Mouse (Mus musculus) liver, embryonic 11.5 days (tissue): ENCODE measurements around the gene Whrn. TPM values are rescaled to one million over a fixed set of nuclear protein-coding genes. Genes with fewer than 3 reads are reported as not detected.

Source experiments
- ATAC-seq: fragments of 200-750 bp; cut with Nextera tagmentation; replicated peaks from 2 replicates; pipeline ENCODE4 v1.8.0; 2017; ENCODE audit warnings: moderate number of reproducible peaks, mild to moderate bottlenecking, moderate TSS enrichment, moderate library complexity; ENCODE audit not compliant: low FRiP score
- DNase-seq: peaks from one replicate; pipeline ENCODE4 v3.0.0-alpha.2; 2017; ENCODE audit warnings: low spot score
- H3K27ac ChIP-seq: fragments of 300-500 bp; sonication (generic); 2 replicates; pipeline ENCODE4 v1.5.1; 2014; ENCODE audit warnings: mild to moderate bottlenecking, low read depth, low read length, control low read depth
- H3K27me3 ChIP-seq: fragments of 300-500 bp; sonication (generic); replicated peaks from 2 replicates; pipeline ENCODE4 v1.6.1; 2014; ENCODE audit warnings: low read length, mixed read lengths; ENCODE audit not compliant: control insufficient read depth, insufficient read depth
- H3K36me3 ChIP-seq: fragments of 300-500 bp; sonication (generic); 2 replicates; pipeline ENCODE4 v1.6.1; 2014; ENCODE audit warnings: mild to moderate bottlenecking, low read length, moderate library complexity, mixed read lengths; ENCODE audit not compliant: control insufficient read depth, insufficient read depth
- H3K4me1 ChIP-seq: fragments of 300-500 bp; sonication (generic); replicated peaks from 2 replicates; pipeline ENCODE4 v1.6.1; 2014; ENCODE audit warnings: low read length, mixed read lengths; ENCODE audit not compliant: control insufficient read depth, insufficient read depth
- H3K4me2 ChIP-seq: fragments of 300-500 bp; sonication (generic); 2 replicates; pipeline ENCODE4 v1.6.1; 2014; ENCODE audit warnings: mild to moderate bottlenecking, control low read depth, moderate library complexity
- H3K4me3 ChIP-seq: fragments of 300-500 bp; sonication (generic); 2 replicates; pipeline ENCODE4 v1.5.1; 2014; ENCODE audit warnings: low read depth, low read length, control low read depth
- H3K9ac ChIP-seq: fragments of 300-500 bp; sonication (generic); 2 replicates; pipeline ENCODE4 v1.6.1; 2014; ENCODE audit warnings: low read depth, low read length, control low read depth
- H3K9me3 ChIP-seq: fragments of 300-500 bp; sonication (generic); 2 replicates; pipeline ENCODE4 v1.6.1; 2016; ENCODE audit warnings: low read length, inconsistent platforms, mixed read lengths; ENCODE audit not compliant: control insufficient read depth
- WGBS: fragments of 180-500 bp; shearing (Covaris S2); extraction: QIAGEN DNeasy Blood & Tissue Kit; methylation state at CpG from one replicate; pipeline ENCODE4 v1.1.7; 2014; 5-methylcytosine and 5-hydroxymethylcytosine counted together
- polyA plus RNA-seq: library from polyadenylated mRNA; unstranded; fragments of >200 nt; fragmentation: Nextera tagmentation; extraction: Ambion mirVana; gene quantifications from 2 replicates; pipeline ENCODE4 v1.2.1, GENCODE M21; 2014

Whrn gene
- polyA plus RNA-seq, 1 experiment from 2014 or later, result 2.4 TPM

- Histone ChIP-seq H3K9ac (no peak overlapping the region), H3K4me3 (no peak overlapping the region), H3K4me1 (no peaks in the 10 kb centered on the region), H3K9me3 (no peaks in the 10 kb centered on the region), H3K27ac (no peak overlapping the region), H3K27me3 (no peaks in the 10 kb centered on the region), H3K4me2 (no peak overlapping the region), H3K36me3 (no peaks in the 10 kb centered on the region)
- WGBS, result 30% methylated on average over 2 of the region's 2 CpGs
- DNase-seq (no peak), ATAC-seq (no peak)
These were observed 21.4 kb downstream of the Whrn start for GRCm38 (mm10) chr4:63474439-63474838.

DNA sequence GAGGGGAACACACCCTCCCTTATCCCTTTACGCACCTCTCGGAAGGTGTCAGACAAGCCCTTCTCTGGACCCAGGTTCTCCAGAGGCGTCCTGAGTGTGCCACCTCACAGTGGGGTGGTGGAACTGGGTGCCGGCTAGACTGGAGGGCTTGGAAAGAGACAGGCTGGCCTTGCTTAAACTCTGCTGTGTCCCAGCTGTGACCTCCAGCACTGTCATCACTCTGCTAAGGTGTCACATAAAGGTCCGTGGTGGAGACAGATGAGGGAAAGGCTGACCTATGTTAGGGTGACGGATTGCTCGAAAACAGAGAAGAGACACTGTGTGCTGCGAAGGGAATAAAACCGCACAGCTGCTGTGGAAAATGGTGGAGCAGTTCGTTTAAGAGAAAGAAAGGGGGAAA lies 28.5 kb downstream of the Whrn start:
- ATAC-seq, result no peak

GRCm38 (mm10) chr4:63466192-63466591 lies 29.6 kb downstream of the Whrn start:
- ATAC-seq (no peak), DNase-seq (no peak)
- H3K9ac ChIP-seq, result no peak overlapping the region
- no peak overlapping the region for H3K27ac ChIP-seq
- no peak overlapping the region for H3K4me3 ChIP-seq
- 81% methylated on average over 6 of the region's 6 CpGs for WGBS
- no peaks in the 10 kb centered on the region for H3K9me3 ChIP-seq
- H3K27me3 ChIP-seq, result no peaks in the 10 kb centered on the region
- no peaks in the 10 kb centered on the region for H3K36me3 ChIP-seq
- peaks cover 3% of the 10 kb centered on the region; the same call in 1 of the 2 replicates for H3K4me1 ChIP-seq
- H3K4me2 ChIP-seq, result no peak overlapping the region

More for the DNA sequence above, 28.5 kb downstream of the Whrn start:
- Histone ChIP-seq H3K4me2 (no peak overlapping the region), H3K9me3 (no peaks in the 10 kb centered on the region), H3K4me3 (no peak overlapping the region), H3K27me3 (no peaks in the 10 kb centered on the region), H3K27ac (no peak overlapping the region), H3K9ac (no peak overlapping the region), H3K36me3 (no peaks in the 10 kb centered on the region), H3K4me1 (peaks cover 3% of the 10 kb centered on the region; the same call in 1 of the 2 replicates)
- 54% methylated on average over 8 of the region's 10 CpGs for WGBS
- DNase-seq, result no peak

DNA sequence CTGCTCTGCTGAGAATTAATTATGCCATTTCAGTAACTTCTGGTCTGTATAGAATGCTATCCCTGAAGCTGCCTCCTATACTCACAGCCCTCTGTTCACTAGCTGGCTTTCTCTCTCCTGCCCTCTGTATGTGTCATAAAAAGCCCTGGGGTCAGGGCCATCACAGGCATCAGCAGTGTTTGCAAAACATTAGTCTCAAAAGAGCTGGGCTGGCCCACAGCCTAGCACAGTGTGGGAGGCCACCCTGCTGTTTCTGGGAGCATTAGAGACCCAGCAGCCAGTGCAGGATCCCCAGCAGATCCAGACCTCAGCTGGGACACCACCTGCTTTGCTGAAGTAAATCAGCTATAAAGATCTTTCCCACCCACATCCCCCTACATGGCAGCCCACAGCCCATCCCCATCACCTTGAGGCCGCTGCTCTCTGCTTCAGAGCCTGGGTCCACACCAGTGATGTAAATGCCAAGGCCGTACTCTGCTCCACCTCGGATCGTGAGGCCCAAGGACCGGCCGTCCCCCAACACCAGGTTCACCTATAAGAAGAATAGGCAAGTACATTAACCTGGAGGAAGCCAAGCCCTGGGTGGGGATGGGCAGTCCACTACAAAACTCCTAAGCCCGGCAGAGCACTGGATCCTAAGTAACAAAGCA lies 34.8 kb downstream of the Whrn start:
- no peak for ATAC-seq
- no peak for DNase-seq
- WGBS, result 76% methylated on average over 7 of the region's 7 CpGs
- Histone ChIP-seq H3K4me3 (no peak overlapping the region), H3K36me3 (no peaks in the 10 kb centered on the region), H3K4me1 (no peaks in the 10 kb centered on the region), H3K27me3 (no peaks in the 10 kb centered on the region), H3K9ac (no peak overlapping the region), H3K27ac (no peak overlapping the region), H3K9me3 (no peaks in the 10 kb centered on the region), H3K4me2 (no peak overlapping the region)

- Histone ChIP-seq H3K9ac (no peak overlapping the region), H3K27ac (no peak overlapping the region), H3K4me1 (no peaks in the 10 kb centered on the region), H3K36me3 (no peaks in the 10 kb centered on the region), H3K4me3 (no peak overlapping the region), H3K9me3 (no peaks in the 10 kb centered on the region), H3K27me3 (no peaks in the 10 kb centered on the region), H3K4me2 (no peak overlapping the region)
- ATAC-seq, result no peak
- DNase-seq, result no peak
- WGBS, result 48% methylated on average over 16 of the region's 16 CpGs
These were observed 36.5 kb downstream of the Whrn start for GRCm38 (mm10) chr4:63459141-63459789.

DNA sequence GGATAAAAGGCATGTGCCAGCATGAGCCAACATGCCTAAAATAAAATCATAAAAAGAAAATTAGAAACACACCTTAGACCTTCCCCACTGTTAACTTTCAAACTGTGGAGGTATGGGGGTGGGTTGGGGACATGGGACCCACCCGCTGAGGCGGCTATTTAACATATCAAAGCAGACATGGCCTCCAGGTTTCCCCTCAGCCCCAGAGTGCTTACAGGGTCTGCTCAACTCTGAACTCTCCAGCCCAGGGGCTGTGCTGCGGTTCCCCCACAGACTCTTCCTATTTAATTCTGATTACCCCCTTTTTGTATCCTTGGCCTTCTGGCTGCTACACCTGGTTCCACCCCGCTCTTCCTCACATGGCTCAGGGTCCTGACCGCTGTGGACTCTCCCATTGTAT lies 39.2 kb downstream of the Whrn start:
- Histone ChIP-seq H3K9me3 (no peaks in the 10 kb centered on the region), H3K4me3 (no peak overlapping the region), H3K27ac (no peak overlapping the region), H3K36me3 (no peaks in the 10 kb centered on the region), H3K4me2 (no peak overlapping the region), H3K9ac (no peak overlapping the region), H3K4me1 (no peaks in the 10 kb centered on the region), H3K27me3 (no peaks in the 10 kb centered on the region)
- 58% methylated on average over 5 of the region's 5 CpGs for WGBS
- DNase-seq, result no peak
- no peak for ATAC-seq

DNA sequence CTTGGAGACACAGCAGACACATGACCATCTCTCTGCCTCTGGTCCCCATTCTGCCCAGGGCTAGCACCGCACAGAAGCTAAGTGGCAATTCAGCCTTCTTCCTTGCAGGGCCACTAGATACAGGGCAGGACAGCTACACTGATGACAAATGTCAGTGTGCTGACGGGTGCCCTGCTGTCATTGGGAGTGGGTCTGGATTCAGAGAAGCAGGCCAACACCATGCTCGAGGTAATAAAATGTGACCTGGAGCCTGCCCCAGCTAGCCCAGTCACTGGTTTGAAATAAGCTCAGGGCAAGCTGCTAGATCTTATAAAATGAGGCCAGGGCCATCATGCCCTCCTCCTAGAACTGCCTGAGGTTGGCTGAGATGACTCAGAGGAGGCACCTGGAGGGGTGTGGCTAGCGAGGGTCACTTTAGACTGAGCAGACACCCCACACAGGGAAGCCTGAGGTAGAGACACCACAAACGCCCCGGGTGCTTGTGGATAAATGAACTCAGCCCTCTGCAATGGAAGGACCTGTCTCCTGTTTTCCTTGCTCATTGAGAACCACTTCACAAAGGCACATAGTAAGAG lies 41.8 kb downstream of the Whrn start:
- H3K4me1 ChIP-seq, result no peaks in the 10 kb centered on the region
- no peak overlapping the region for H3K9ac ChIP-seq
- H3K4me2 ChIP-seq, result no peak overlapping the region
- no peak overlapping the region for H3K4me3 ChIP-seq
- 70% methylated on average over 6 of the region's 6 CpGs for WGBS
- DNase-seq, result no peak
- no peak overlapping the region for H3K27ac ChIP-seq
- H3K36me3 ChIP-seq, result peaks cover 3% of the 10 kb centered on the region; the same call in 1 of the 2 replicates
- ATAC-seq, result no peak
- no peaks in the 10 kb centered on the region for H3K27me3 ChIP-seq
- no peaks in the 10 kb centered on the region for H3K9me3 ChIP-seq

DNA sequence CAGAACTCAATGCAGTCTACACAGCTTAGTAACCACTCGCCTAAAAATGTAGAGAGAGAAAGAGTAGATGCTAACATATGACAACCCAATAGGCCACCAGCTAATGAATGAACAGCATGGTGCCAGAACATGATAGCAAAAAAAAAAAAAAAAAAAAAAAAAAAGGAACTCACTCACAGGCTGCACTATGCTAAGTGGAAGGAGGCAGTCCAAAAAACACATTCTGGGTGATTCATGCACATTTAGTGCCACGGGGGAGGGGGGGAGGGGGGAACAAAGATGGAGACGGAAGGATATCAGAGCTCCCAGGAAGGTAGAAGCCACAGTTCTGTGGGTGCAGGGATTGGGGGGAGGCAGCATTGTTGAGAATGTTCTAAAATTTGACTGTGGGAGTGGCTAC lies 43.2 kb downstream of the Whrn start:
- DNase-seq (no peak), ATAC-seq (no peak)
- WGBS, result 60% methylated on average over 3 of the region's 3 CpGs
- H3K9me3 ChIP-seq, result no peaks in the 10 kb centered on the region
- H3K36me3 ChIP-seq, result peaks cover 3% of the 10 kb centered on the region; the same call in 1 of the 2 replicates
- H3K4me3 ChIP-seq, result no peak overlapping the region
- H3K4me1 ChIP-seq, result no peaks in the 10 kb centered on the region
- no peak overlapping the region for H3K4me2 ChIP-seq
- H3K27me3 ChIP-seq, result no peaks in the 10 kb centered on the region
- no peak overlapping the region for H3K9ac ChIP-seq
- no peak overlapping the region for H3K27ac ChIP-seq

DNA sequence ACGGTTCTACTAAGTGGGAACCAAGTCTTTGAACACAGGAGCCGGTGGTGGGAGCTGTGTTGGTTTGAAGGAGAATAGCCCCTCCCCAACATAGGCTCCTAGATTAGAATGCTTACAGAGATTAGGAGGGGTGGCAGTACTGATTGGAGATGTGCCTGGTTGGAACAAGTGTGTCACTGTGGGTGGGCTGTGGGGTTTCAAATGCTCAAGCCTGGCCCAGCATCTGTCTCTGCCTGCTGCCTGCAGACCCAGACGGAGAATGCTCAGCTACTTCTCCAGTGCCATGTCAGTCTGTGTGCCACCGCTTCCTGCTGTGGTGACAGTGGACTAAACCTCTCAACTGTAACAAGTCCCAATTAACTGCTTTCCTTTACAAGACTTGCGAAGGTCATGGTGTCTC lies 45.2 kb downstream of the Whrn start:
- DNase-seq (no peak), ATAC-seq (no peak)
- Histone ChIP-seq H3K4me2 (no peak overlapping the region), H3K9ac (no peak overlapping the region), H3K27ac (no peak overlapping the region), H3K4me3 (no peak overlapping the region), H3K4me1 (no peaks in the 10 kb centered on the region), H3K36me3 (peaks cover 3% of the 10 kb centered on the region; the same call in 1 of the 2 replicates), H3K27me3 (no peaks in the 10 kb centered on the region), H3K9me3 (no peaks in the 10 kb centered on the region)
- 80% methylated on average over 5 of the region's 5 CpGs for WGBS
